Mouse (Mus musculus) brain, embryonic 14.5 days (tissue): ENCODE data around the gene Rbm14.
A peak's percentile ranks its signal among the peaks of the same experiment; 100 is the strongest.

Experiments used
- CTCF ChIP-seq: fragments of 200-500 bp; IDR thresholded peaks from 2 replicates; pipeline ENCODE4 v1.5.1; 2012; ENCODE audit warnings: inconsistent platforms, mild to moderate bottlenecking, moderate library complexity, borderline replicate concordance; ENCODE audit not compliant: insufficient read depth, insufficient read length; ENCODE audit errors: extremely low read depth
- POLR2A ChIP-seq: fragments of 200-500 bp; IDR thresholded peaks from 2 replicates; pipeline ENCODE4 v1.6.1; 2012; ENCODE audit warnings: mild to moderate bottlenecking, inconsistent platforms, borderline replicate concordance; ENCODE audit not compliant: poor library complexity, insufficient read depth, insufficient read length, severe bottlenecking; ENCODE audit errors: extremely low read depth

GRCm38 (mm10) chr19:4839149-4839548 is 27.7 kb upstream of the Rbm14 start, which contains the start of the genes Ccs and Ccdc87:
- TF ChIP-seq CTCF (peak; percentile 3; the same call in 1 of the 2 replicates), POLR2A (no peak)
